Mouse (Mus musculus): Measurements from ENCODE around the gene Ctrc.

Gene Ctrc

GRCm38 (mm10) chr4:141845999-141846398 lies at the start of gene Ctrc:
Gene Ctrc, minus strand, starts transcription at chr4:141846359.
- no peak for DNase-seq

GRCm38 (mm10) chr4:141895772-141896171 lies 49.6 kb upstream of the Ctrc start:
- DNase-seq = no peak

GRCm38 (mm10) chr4:141893157-141893784 lies 47.1 kb upstream of the Ctrc start:
- no peak for DNase-seq

- DNase-seq = no peak
Observed at GRCm38 (mm10) chr4:141886385-141886968, 40.3 kb upstream of the Ctrc start.

- no peak for DNase-seq
Observed at GRCm38 (mm10) chr4:141885451-141885850, 39.3 kb upstream of the Ctrc start.

GRCm38 (mm10) chr4:141882858-141883257 lies 36.7 kb upstream of the Ctrc start:
- no peak for DNase-seq

GRCm38 (mm10) chr4:141881950-141882349 lies 35.8 kb upstream of the Ctrc start:
- DNase-seq = peak in 1 of 2 experiments; percentile 44

GRCm38 (mm10) chr4:141881289-141881914 lies 35.2 kb upstream of the Ctrc start:
- no peak for DNase-seq

- no peak for DNase-seq
Observed at GRCm38 (mm10) chr4:141879875-141880274, 33.7 kb upstream of the Ctrc start.

- no peak for DNase-seq
Observed at GRCm38 (mm10) chr4:141879074-141879473, 32.9 kb upstream of the Ctrc start.

GRCm38 (mm10) chr4:141878621-141879020 lies 32.5 kb upstream of the Ctrc start:
- DNase-seq = no peak

GRCm38 (mm10) chr4:141875481-141876108 lies 29.4 kb upstream of the Ctrc start:
- no peak for DNase-seq

- DNase-seq = peak; percentile 83 to 87
Observed at GRCm38 (mm10) chr4:141874601-141875460, 28.7 kb upstream of the Ctrc start, which contains the start of gene Efhd2. Gene Efhd2, minus strand, starts transcription at chr4:141874920.

- no peak for DNase-seq
Observed at GRCm38 (mm10) chr4:141874111-141874600, 28.0 kb upstream of the Ctrc start.

- DNase-seq = no peak
Observed at GRCm38 (mm10) chr4:141872977-141873376, 26.8 kb upstream of the Ctrc start.

GRCm38 (mm10) chr4:141871909-141872308 lies 25.8 kb upstream of the Ctrc start:
- DNase-seq = peak; percentile 66 to 85

- peak; percentile 21 to 26 for DNase-seq
Observed at GRCm38 (mm10) chr4:141871333-141871725, 25.2 kb upstream of the Ctrc start.

GRCm38 (mm10) chr4:141870666-141871332 lies 24.6 kb upstream of the Ctrc start:
- peak; percentile 86 to 91 for DNase-seq

- peak in 1 of 2 experiments; percentile 21 for DNase-seq
Observed at GRCm38 (mm10) chr4:141869436-141870215, 23.5 kb upstream of the Ctrc start.

- DNase-seq = peak in 1 of 2 experiments; percentile 25
Observed at GRCm38 (mm10) chr4:141868051-141868450, 21.9 kb upstream of the Ctrc start.

- peak; percentile 90 to 94 for DNase-seq
Observed at GRCm38 (mm10) chr4:141867498-141867897, 21.3 kb upstream of the Ctrc start.

Measured in cerebellum, postnatal 10 days (tissue).